Mouse (Mus musculus) midbrain, embryonic 10.5 days (tissue): ENCODE results near the gene Nfya. TPM values are rescaled to one million over a fixed set of nuclear protein-coding genes. Genes with fewer than 3 reads are reported as not detected.
A peak's percentile ranks its signal among the peaks of the same experiment; 100 is the strongest.
"Not testable (repeated sequence)": the region's sequence is repeated elsewhere in the genome, so short reads cannot be mapped to it uniquely, and the experiment has no call there.

Experiments
- DNase-seq: peaks from one replicate; pipeline ENCODE4 v3.0.0-alpha.2; 2017; ENCODE audit warnings: low spot score
- H3K27ac ChIP-seq: fragments of 300-500 bp; sonication (generic); replicated peaks from 2 replicates; pipeline ENCODE4 v1.5.1; 2016; ENCODE audit warnings: mild to moderate bottlenecking
- H3K27me3 ChIP-seq: fragments of 300-500 bp; sonication (generic); 2 replicates; pipeline ENCODE4 v1.6.1; 2016; ENCODE audit warnings: low read depth, mild to moderate bottlenecking; ENCODE audit not compliant: poor library complexity, severe bottlenecking
- H3K36me3 ChIP-seq: fragments of 300-500 bp; sonication (generic); 2 replicates; pipeline ENCODE4 v1.6.1; 2016; ENCODE audit warnings: mild to moderate bottlenecking, moderate library complexity
- H3K4me1 ChIP-seq: fragments of 300-500 bp; sonication (generic); 2 replicates; pipeline ENCODE4 v1.6.1; 2016
- H3K4me3 ChIP-seq: fragments of 300-500 bp; sonication (generic); 2 replicates; pipeline ENCODE4 v1.5.1; 2016; ENCODE audit warnings: mild to moderate bottlenecking, moderate library complexity
- H3K9me3 ChIP-seq: fragments of 300-500 bp; sonication (generic); replicated peaks from 2 replicates; pipeline ENCODE4 v1.6.1; 2016; ENCODE audit warnings: mild to moderate bottlenecking
- WGBS: fragments of 180-500 bp; shearing (Covaris S2); methylation state at CpG from one replicate; pipeline ENCODE4 v1.1.7; 2016; 5-methylcytosine and 5-hydroxymethylcytosine counted together
- polyA plus RNA-seq: library from polyadenylated mRNA; unstranded; fragments of >200 nt; fragmentation: Nextera tagmentation; extraction: Ambion mirVana; gene quantifications from 2 replicates; pipeline ENCODE4 v1.2.1, GENCODE M21; 2016

Gene Nfya
- polyA plus RNA-seq, 1 experiment from 2014 or later, result 15.8 TPM

GRCm38 (mm10) chr17:48366806-48367205 lies 42.9 kb downstream of the Nfya start:
- Histone ChIP-seq H3K27me3 (no peaks in the 10 kb centered on the region), H3K36me3 (no peaks in the 10 kb centered on the region), H3K4me1 (peaks cover 10% of the 10 kb centered on the region), H3K27ac (no peak overlapping the region), H3K9me3 (no peaks in the 10 kb centered on the region), H3K4me3 (no peak overlapping the region)
- no peak for DNase-seq
- 90% methylated on average over 5 of the region's 5 CpGs for WGBS

DNA sequence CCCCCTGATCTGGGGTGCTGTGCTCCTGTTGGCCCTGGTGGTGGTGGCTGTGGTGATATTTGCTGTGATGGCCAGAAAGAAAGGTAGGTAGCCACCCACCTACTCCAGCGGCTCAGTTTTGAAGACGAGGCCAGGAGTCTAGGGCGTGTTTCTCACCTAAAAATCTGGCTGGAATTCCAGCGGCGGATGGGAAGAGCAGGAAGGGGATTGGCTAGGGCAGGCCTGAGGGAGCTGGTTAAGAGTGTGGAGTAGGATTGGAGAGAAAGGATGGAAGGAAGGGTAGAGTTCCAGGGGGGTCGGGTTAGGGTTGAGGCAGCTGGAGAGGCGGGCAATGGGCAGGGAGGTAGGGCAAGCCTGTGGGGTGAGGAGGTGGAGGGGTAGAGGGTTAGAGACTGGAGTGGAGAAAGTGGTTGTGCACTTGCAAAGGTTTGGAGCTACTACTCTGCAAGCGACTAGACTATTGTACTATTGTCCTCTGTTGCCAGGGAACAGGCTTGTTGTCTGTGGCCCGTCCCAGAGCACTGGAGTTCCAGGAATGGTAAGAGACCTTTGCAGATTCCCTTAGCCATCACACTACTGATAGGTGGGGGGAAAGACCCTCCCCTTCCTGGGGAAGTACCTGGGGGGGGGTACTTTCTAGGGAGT lies 44.1 kb downstream of the Nfya start:
- Histone ChIP-seq H3K27ac (peak overlapping the region; percentile 39; the same call in 1 of the 2 replicates), H3K4me3 (no peak overlapping the region), H3K9me3 (no peaks in the 10 kb centered on the region), H3K4me1 (peaks cover 10% of the 10 kb centered on the region), H3K36me3 (no peaks in the 10 kb centered on the region), H3K27me3 (no peaks in the 10 kb centered on the region)
- WGBS, result 70% methylated on average over 9 of the region's 9 CpGs
- no peak for DNase-seq

DNA sequence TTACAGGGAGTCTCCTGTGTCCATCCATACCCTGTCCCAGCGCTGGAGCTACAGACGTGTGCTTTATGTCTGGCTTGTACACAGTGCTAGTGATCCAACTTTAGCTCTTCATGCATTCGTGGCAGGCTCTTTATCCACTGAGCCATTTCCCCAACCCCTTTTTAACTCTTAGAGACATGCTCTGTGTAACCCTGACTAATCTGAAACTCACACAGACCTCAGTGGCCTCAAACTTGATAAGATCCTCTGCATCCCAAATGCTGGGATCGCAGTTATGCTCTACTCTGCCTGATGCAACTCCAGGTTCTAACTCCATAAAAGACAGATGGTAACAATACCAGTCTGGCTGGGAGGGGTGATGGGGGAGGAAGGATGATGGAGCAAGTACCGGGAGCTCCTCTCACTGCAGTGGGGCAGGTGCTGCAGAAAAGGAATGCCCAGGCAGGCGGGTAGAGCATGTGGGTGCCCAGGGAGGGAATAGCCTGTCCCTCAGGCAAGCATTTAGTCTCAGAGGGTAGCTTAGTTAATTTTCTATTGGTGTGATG lies 46.2 kb downstream of the Nfya start:
- peaks cover 10% of the 10 kb centered on the region for H3K4me1 ChIP-seq
- DNase-seq, result no peak
- no peak overlapping the region for H3K4me3 ChIP-seq
- no peaks in the 10 kb centered on the region for H3K27me3 ChIP-seq
- 83% methylated on average over 6 of the region's 6 CpGs for WGBS
- no peak overlapping the region for H3K27ac ChIP-seq
- no peaks in the 10 kb centered on the region for H3K36me3 ChIP-seq
- H3K9me3 ChIP-seq, result no peaks in the 10 kb centered on the region

DNA sequence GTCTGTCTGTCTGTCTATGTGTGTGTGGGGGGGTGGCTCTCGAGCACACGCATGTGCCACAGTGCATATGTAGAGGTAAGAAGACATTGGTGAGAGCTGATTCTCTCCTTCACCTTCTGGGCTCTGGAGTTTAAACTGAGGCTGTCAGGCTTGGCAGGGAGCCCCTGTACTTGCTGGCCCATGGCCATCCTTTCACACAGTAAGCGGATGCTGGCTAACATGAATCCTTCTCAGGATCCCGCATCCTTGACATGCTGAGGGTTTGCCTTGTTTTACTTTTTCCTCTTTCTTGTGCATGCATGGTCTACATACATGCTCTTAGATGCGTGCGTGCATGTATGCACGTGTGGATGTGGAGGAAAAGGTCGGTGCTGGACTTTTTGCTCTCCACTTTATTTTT lies 46.7 kb downstream of the Nfya start:
- H3K36me3 ChIP-seq, result no peaks in the 10 kb centered on the region
- H3K4me3 ChIP-seq, result no peak overlapping the region
- WGBS, result 92% methylated on average over 8 of the region's 8 CpGs
- H3K9me3 ChIP-seq, result no peaks in the 10 kb centered on the region
- H3K4me1 ChIP-seq, result peaks cover 10% of the 10 kb centered on the region
- no peak overlapping the region for H3K27ac ChIP-seq
- no peaks in the 10 kb centered on the region for H3K27me3 ChIP-seq
- DNase-seq, result no peak

GRCm38 (mm10) chr17:48362346-48362745 lies 47.4 kb downstream of the Nfya start:
- Histone ChIP-seq H3K27ac (no peak overlapping the region), H3K27me3 (no peaks in the 10 kb centered on the region), H3K36me3 (no peaks in the 10 kb centered on the region), H3K9me3 (no peaks in the 10 kb centered on the region), H3K4me1 (peaks cover 10% of the 10 kb centered on the region), H3K4me3 (no peak overlapping the region)
- 87% methylated on average over 3 of the region's 3 CpGs for WGBS
- no peak for DNase-seq

- H3K4me3 ChIP-seq, result no peak overlapping the region
- no peaks in the 10 kb centered on the region for H3K9me3 ChIP-seq
- no peaks in the 10 kb centered on the region for H3K27me3 ChIP-seq
- WGBS, result 81% methylated on average over 4 of the region's 4 CpGs
- H3K4me1 ChIP-seq, result peaks cover 1% of the 10 kb centered on the region
- no peak overlapping the region for H3K27ac ChIP-seq
- no peaks in the 10 kb centered on the region for H3K36me3 ChIP-seq
- DNase-seq, result no peak
Observed at GRCm38 (mm10) chr17:48360462-48360861, 49.2 kb downstream of the Nfya start.

DNA sequence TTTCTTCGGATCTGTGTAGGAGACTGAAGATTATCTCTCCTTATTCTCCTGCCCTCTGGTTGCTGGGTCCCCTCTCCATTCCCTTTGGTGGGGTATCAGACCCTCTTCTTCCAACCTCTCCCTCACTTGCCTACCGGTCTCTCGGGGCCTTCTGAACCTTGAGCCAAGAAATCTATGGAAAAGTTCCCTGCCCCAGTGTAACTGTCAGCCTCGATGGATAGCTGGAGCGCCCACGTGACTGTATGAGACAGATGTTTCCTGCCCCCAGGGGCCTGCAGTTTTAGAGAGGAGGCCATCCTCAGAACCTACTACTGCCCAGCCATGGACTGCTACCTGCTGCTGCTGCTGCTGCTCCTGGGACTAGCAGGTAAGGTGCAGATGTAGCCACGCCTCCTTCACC lies 50.1 kb downstream of the Nfya start, which contains the start of gene Treml1:
Gene Treml1 (plus strand): TSS at position 301 of the 400 bp plus-strand sequence.
- 89% methylated on average over 7 of the region's 7 CpGs for WGBS
- Histone ChIP-seq H3K27me3 (no peaks in the 10 kb centered on the region), H3K9me3 (no peaks in the 10 kb centered on the region), H3K4me1 (no peaks in the 10 kb centered on the region), H3K4me3 (no peak within 1 kb of the TSS), H3K36me3 (no peaks in the 10 kb centered on the region), H3K27ac (no peak within 1 kb of the TSS)
- DNase-seq, result no peak

- 68% methylated on average over 2 of the region's 2 CpGs for WGBS
- H3K27me3 ChIP-seq, result no peaks in the 10 kb centered on the region
- H3K4me3 ChIP-seq, result no peak overlapping the region
- no peaks in the 10 kb centered on the region for H3K4me1 ChIP-seq
- no peaks in the 10 kb centered on the region for H3K36me3 ChIP-seq
- DNase-seq, result no peak
- no peaks in the 10 kb centered on the region for H3K9me3 ChIP-seq
- H3K27ac ChIP-seq, result no peak overlapping the region
Observed at GRCm38 (mm10) chr17:48357892-48358291, 51.8 kb downstream of the Nfya start.

GRCm38 (mm10) chr17:48355822-48356221 lies 53.9 kb downstream of the Nfya start:
- Histone ChIP-seq H3K27ac (no peak overlapping the region), H3K4me3 (no peak overlapping the region), H3K36me3 (no peaks in the 10 kb centered on the region), H3K27me3 (no peaks in the 10 kb centered on the region), H3K9me3 (no peaks in the 10 kb centered on the region), H3K4me1 (no peaks in the 10 kb centered on the region)
- WGBS, result 91% methylated on average over 3 of the region's 3 CpGs
- DNase-seq, result no peak

- DNase-seq, H3K36me3 ChIP-seq, H3K4me1 ChIP-seq, H3K27ac ChIP-seq, H3K9me3 ChIP-seq, H3K27me3 ChIP-seq, H3K4me3 ChIP-seq: not testable (repeated sequence)
- WGBS, result 78% methylated on average over 7 of the region's 7 CpGs
Observed at GRCm38 (mm10) chr17:48352976-48353375, 56.7 kb downstream of the Nfya start.

- H3K4me1 ChIP-seq, result no peaks in the 10 kb centered on the region
- H3K4me3 ChIP-seq, result no peak overlapping the region
- H3K27me3 ChIP-seq, result no peaks in the 10 kb centered on the region
- DNase-seq, result no peak
- H3K9me3 ChIP-seq, result no peaks in the 10 kb centered on the region
- no peak overlapping the region for H3K27ac ChIP-seq
- WGBS, result 79% methylated on average over 5 of the region's 5 CpGs
- no peaks in the 10 kb centered on the region for H3K36me3 ChIP-seq
Observed at GRCm38 (mm10) chr17:48350681-48351193, 59.0 kb downstream of the Nfya start.

GRCm38 (mm10) chr17:48347287-48347686 lies 62.4 kb downstream of the Nfya start:
- Histone ChIP-seq H3K4me3 (no peak overlapping the region), H3K27ac (no peak overlapping the region), H3K9me3 (no peaks in the 10 kb centered on the region), H3K27me3 (no peaks in the 10 kb centered on the region), H3K4me1 (no peaks in the 10 kb centered on the region), H3K36me3 (no peaks in the 10 kb centered on the region)
- WGBS, result 73% methylated on average over 2 of the region's 2 CpGs
- DNase-seq, result no peak

- no peak for DNase-seq
- Histone ChIP-seq H3K9me3 (no peaks in the 10 kb centered on the region), H3K27me3 (no peaks in the 10 kb centered on the region), H3K4me3 (no peak overlapping the region), H3K36me3 (no peaks in the 10 kb centered on the region), H3K4me1 (no peaks in the 10 kb centered on the region), H3K27ac (no peak overlapping the region)
- WGBS, result 78% methylated on average over 4 of the region's 4 CpGs
Observed at GRCm38 (mm10) chr17:48346834-48347233, 62.9 kb downstream of the Nfya start.
